Mouse (Mus musculus) adrenal gland, adult (tissue): Measurements from ENCODE around the gene Cfdp1.
A peak's percentile ranks its signal among the peaks of the same experiment; 100 is the strongest.

ENCODE experiments used
- DNase-seq, 2 experiments: peaks; one replicate each; pipeline ENCODE4 v3.0.0; 2022 to 2023; ENCODE audit warnings: low spot score in 1 of 2; ENCODE audit not compliant: inconsistent age in 2 of 2

Gene Cfdp1

DNA sequence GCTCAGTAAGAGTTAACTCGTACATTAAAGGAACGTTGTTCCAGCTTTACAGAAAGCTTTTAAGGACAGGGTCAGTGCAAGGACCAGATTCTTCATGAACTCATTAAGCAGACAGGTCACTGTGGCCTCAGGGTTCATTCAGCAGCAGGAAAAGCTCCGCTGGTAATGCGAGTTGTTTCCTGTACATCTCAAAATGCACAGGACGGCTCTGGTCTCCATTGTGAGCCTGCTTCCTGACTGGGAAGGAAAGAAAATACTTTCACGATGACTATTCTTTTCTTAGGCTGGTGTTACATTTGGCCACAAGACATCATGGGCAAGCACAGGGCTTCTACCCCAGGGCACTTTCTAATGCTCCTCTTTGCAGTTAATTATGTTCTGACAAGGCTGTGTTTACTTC is 52.6 kb downstream of the Cfdp1 start:
- DNase-seq = no peak

- DNase-seq = peak; percentile 33 to 78
These were observed 57.6 kb downstream of the Cfdp1 start for GRCm38 (mm10) chr8:111796528-111796927.

DNA sequence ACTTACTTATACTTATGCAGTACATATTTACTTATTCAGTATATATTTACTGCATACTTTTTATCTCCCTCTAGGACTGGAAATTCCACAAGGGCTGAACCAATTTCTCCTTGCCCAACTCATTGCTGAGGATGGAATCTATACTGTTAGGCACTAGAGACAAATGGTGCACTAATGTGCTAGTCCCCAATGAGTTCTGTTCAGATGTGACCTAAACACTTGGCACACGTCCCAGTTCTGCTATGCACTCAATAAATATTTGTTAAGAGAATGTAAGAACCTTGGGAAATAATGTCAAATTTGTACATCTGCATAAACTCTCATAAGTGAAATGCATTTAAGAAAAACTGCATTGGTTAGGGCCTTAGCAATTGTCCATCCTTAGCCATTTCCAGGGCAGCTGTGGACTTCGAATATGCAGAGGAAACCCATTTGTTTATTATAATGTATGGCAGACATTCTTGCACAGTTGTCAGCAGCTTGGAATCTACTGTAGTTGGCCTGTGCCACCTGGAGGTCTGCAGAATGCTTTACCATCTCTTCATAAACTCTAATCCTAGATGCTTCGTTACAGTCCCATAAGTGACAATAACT is 60.7 kb downstream of the Cfdp1 start:
- DNase-seq = no peak

DNA sequence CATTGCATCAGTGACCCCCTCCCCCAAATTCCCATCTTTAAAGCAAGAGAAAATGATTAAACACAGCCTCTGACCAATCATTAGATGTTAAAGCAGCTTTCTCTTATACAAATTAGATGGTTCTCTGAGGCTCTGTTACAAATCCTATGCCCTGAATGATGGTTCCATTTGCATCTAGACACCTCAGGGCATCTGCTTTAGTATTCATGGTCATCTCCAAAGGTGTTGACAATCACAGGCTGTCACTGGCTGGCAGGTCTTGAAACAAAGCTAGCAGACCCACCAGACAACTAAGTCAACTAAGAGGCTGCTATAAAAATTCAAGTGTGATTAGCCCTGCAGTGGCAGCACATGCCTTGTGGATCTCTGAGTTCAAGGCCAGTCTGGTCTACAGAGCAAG is 64.5 kb downstream of the Cfdp1 start:
- DNase-seq = no peak

DNA sequence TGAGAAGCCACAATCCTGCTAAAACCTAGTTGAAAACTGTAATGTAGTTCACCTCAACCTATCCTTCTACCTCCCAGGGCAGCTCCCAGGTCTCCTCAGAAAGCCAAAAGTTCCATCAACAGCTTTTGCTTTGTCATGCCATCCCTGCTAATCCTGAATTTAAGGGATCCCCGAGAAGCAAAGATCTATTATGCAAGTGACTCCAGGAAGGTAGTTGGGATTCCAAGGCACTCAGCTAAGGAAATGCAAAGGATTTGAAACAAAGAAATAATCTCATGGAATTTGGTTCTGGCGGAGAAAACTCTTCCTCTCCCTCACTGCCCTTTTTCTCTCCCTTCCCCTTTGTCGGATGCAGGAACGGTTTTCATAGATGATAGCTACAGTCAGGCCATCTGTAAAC is 64.9 kb downstream of the Cfdp1 start:
- DNase-seq = no peak

- DNase-seq = no peak
These were observed 65.6 kb downstream of the Cfdp1 start for GRCm38 (mm10) chr8:111788497-111788896.

DNA sequence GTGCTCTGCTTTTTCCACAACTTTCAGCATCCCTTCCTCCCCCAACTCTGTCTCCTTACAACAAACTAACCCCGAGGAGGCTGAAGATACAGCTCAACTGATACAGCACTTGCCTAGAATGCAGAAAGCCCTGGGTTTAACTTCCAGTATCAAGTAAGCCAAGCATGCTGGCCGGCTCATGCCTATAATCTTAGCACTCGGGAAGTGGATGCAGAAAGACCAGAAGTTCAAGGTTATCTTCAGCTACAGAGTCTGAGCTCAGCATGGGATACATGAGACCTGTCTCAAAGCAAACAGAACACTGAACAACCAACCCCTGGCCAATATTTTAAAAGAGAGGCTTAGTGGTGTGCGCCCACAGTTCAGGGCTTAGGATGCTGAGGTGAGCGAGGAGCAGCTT is 66.0 kb downstream of the Cfdp1 start:
- DNase-seq = no peak

DNA sequence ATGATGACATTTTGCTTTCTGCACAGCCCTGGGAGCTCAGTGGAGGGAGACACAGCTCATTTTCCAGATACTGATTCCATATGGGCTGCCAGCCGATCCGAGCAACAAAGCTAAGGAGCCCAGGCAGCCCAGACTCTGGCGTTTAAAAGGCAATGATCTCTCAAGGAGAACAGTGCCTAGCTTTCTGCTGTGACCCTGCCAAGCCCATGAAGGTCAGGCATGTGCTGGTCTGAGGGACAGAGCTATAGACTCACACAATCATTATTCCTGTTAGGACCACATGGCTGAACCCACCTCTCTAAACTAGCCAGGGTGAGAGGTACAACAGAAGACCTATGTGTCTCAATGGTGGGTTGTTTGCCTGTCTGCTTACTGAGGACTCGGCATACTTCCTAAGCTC is 66.4 kb downstream of the Cfdp1 start:
- DNase-seq = peak; percentile 62 to 85

GRCm38 (mm10) chr8:111786701-111787588 is 67.1 kb downstream of the Cfdp1 start:
- DNase-seq = peak in 1 of 2 experiments; percentile 63

DNA sequence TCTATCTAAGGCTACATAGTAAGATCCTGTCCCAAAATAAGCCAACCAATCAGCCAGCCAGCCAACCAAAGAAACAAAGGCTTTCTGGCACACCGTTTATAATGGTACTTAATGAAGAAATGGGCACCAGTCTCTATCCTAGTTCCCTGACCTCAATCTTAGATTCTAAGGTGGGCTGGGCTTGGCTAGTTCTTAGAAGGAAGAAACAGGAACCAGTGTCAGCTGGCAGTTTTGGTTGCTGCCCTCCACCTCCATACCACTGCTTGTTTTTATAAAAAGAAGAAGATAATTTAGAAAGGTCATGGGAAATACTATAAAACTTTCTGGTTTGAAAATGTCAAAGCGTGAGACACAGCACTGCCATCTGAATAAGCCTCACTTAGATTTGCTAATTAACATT is 68.0 kb downstream of the Cfdp1 start:
- peak in 1 of 2 experiments; percentile 58 for DNase-seq

DNA sequence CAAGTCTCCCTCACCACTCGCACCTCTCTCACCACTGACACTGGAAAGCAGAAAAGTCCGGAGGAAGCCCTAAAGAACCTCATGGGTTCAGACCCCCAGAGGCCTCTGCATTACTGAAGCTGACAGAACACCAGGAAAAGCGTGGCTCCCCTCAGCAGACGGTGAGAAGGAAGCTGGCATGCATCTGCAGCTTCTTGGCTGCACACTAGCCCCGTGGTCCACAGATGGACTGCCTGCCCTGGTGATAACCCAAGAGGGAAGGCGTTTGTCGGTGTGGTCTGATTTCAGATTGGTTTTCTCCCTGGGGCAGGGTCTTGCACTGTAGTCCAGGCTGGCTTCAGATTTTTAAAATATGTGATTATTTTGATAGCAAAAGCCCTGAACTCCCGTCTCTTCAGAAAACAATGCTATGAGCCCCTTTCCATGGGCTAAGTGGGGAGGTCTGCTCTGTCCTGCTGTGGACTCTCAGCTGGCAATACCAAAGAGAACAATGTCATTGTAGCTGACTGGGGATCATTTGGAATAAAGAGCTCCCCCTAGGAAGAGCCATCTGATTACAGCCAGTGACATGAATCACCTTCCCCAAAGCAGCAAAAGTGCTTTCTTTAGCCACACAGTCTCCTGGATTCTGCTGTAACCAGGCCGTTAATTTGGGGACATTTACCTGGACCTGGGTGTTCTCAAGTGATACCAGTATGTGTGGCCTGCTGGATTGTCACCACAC is 71.3 kb downstream of the Cfdp1 start:
- peak in 1 of 2 experiments; percentile 82 for DNase-seq

DNA sequence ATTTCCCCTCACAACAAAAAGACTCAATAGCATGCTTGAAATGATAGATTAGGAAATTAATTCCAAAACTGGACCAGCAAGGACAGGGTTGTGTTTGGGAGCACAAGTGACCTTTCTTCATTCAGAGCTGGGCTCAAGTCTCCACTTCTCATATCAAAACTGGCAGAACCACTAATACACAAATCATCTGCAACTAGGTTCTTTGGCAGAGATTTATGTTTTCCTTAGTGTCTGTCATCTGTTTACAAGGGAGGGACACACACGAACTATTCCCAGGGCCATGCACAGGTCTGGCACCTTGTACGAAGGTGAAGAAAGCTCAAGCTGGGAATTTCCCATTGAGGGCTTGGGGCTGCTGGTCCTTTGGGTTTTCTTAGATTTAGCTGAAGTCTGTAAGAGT is 71.9 kb downstream of the Cfdp1 start:
- DNase-seq = peak in 1 of 2 experiments; percentile 76

GRCm38 (mm10) chr8:111780697-111781424 is 73.2 kb downstream of the Cfdp1 start:
- DNase-seq = peak in 1 of 2 experiments; percentile 53

DNA sequence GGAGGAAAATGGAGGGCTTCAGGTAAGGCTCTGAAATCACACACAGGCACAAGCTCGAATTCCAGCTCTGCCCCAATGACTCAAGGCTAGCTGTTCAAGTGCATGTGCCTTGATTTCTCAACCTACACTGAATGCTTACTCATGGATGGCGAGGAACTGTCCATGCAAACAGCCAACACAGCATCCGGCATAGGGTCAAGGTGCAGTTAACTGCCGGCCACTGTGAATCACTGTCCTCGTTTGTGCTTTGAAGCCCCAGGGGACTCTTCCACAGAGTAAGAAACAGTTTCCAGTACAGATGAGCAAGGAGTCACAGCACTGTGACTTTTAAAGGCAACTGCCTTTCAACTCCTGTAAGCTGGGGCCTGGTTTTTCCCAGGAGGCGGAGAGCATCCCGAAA is 74.4 kb downstream of the Cfdp1 start:
- DNase-seq = peak; percentile 91 to 95

GRCm38 (mm10) chr8:111778801-111779200 is 75.3 kb downstream of the Cfdp1 start:
- DNase-seq = peak; percentile 60 to 80

GRCm38 (mm10) chr8:111776492-111776891 is 77.6 kb downstream of the Cfdp1 start:
- DNase-seq = no peak

- peak in 1 of 2 experiments; percentile 63 for DNase-seq
These were observed 78.3 kb downstream of the Cfdp1 start for GRCm38 (mm10) chr8:111775766-111776165.

GRCm38 (mm10) chr8:111773476-111773875 is 80.6 kb downstream of the Cfdp1 start:
- peak in 1 of 2 experiments; percentile 70 for DNase-seq

DNA sequence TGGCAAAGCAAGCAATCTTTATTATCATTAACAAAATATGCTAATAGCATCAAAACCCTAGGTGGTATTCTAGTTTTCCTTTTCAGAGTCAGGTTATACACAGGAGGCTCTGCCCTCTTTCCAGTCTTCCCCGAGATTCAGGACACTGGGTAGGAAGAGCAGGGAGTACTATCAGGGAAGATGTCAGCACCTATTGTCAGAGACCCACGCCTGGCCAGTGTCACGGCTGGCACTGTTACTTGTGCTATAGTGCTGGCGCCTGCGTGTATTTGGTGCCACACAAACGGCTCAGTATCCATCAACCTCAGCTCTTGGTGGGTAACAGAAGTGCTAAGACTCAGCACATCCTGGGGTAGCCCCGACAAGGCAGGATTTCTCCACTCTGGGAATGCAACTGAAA is 81.0 kb downstream of the Cfdp1 start:
- DNase-seq = no peak

DNA sequence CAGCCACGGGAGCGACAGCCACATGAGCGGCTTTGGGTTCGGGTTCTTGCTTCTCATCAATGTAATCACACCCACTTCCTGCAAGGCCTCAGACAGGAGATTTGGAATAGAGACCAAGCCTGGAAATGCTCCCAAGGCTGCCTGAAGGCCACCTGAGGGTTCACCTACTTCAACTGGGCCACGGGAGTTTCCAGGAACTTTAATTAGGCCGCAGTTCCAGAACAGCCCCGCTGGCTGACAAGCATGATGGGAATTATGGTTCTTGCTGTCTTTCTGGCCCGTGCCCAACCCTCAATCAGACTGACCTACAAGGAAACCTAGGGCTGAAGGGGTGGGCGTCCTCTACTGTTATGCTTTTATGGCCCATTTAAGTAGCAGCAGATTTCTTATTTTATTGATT is 82.0 kb downstream of the Cfdp1 start:
- peak; percentile 66 to 90 for DNase-seq

DNA sequence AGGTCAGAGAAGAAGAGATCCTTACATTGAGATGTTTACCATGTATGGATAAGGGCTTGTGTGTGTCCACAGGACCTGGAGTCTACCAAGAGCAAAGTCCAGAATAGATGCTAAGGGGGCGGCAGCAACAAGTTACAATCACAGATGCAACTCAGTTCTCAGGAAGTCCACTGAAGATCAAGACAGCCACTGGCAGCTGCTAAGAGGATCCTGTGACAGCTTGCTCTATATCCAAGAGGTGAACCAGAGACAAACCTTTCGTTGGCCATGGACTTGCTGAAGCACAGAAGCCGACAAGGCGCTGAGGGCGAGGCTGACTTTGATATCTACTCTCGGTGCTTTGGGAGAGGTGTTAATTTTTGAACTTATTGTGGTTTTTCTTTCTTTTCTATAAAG is 82.5 kb downstream of the Cfdp1 start:
- peak in 1 of 2 experiments; percentile 49 for DNase-seq
